9 mouse cellular contexts compared by ENCODE assay signal in the genomic region with DNA sequence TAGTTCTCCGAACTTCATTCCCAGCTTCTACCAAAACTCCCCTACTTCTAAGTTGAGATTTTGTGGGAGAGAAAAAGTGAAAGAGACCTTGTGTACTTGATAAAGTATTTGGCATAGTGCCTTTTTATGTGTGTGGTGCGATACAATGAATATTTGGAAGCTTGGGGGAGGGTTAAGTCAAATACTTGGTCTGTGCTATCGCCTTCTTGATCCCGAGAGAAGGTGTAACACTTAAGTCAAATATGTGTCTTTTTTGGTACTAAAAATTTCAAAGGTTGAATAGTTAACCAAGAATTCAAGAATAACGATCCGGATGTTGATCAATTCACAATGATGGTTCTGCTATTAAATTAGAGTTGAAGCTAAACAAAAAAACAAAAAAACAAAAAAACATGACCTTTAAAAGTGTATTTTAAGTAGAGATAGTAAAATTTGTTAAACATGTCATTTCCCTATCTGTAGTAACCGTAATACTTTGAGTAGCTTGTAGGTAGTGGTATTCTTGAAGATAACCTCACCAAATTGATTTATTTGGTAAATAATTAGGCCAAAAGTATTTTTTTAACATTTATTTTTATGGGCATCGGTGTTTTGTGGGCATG. TPM values are rescaled to one million over a fixed set of nuclear protein-coding genes. Genes with fewer than 3 reads are reported as not detected.
A peak's percentile ranks its signal among the peaks of the same experiment; 100 is the strongest.
DNase-seq lines count a peak whose midpoint lies in the region; ATAC-seq and TF ChIP-seq lines count a peak whose summit lies in the region.
"Had no signal": no experiment of that assay in that cellular context is flagged by ENCODE, and none has a peak within 500 bp of the region (broad histone marks: within the 10 kb centered on the region; RNA-seq: fewer than 3 reads in every experiment).

No protein-coding gene starts in this region.

- ATAC-seq in kidney, postnatal 0 days (replicated peaks; ENCODE audit: low FRiP score, low read depth): no peak
- no peak for ATAC-seq in embryonic facial prominence, embryonic 11.5 days (replicated peaks; ENCODE audit: insufficient number of reproducible peaks, low FRiP score, low TSS enrichment, low read depth)
- no peak for ATAC-seq in intestine, embryonic 14.5 days (replicated peaks; ENCODE audit: low FRiP score, low TSS enrichment, low read depth)
- ATAC-seq in midbrain, embryonic 16.5 days: no peak

- H3K27ac ChIP-seq in kidney, postnatal 0 days: peak overlapping the region; percentile 97
- H3K27ac ChIP-seq in embryonic facial prominence, embryonic 11.5 days (replicated peaks; ENCODE audit: low read depth, low read length): peak overlapping the region; percentile 97
- peak overlapping the region; percentile 98 for H3K27ac ChIP-seq in intestine, embryonic 14.5 days (ENCODE audit: low read depth)
- peak overlapping the region; percentile 100 for H3K27ac ChIP-seq in midbrain, embryonic 16.5 days (ENCODE audit: low read length)

- peak overlapping the region; percentile 76 for H3K4me3 ChIP-seq in kidney, postnatal 0 days (replicated peaks; ENCODE audit: low read depth, low read length)
- H3K4me3 ChIP-seq in embryonic facial prominence, embryonic 11.5 days (ENCODE audit: low read depth, low read length): peak overlapping the region; percentile 76
- peak overlapping the region; percentile 73 for H3K4me3 ChIP-seq in intestine, embryonic 14.5 days (ENCODE audit: low read depth, low read length)
- H3K4me3 ChIP-seq in midbrain, embryonic 16.5 days (ENCODE audit: low read depth, low read length): peak overlapping the region; percentile 80

- intact Hi-C loops in gastrocnemius, postnatal 14 days (cut with DNase I; ENCODE audit: low total_unique reads): no loop called here

- no peaks in the 10 kb centered on the region; the same call in 1 of the 2 replicates for H3K4me1 ChIP-seq in kidney, postnatal 0 days (replicated peaks; ENCODE audit: insufficient read depth, low read length)
- H3K4me1 ChIP-seq in embryonic facial prominence, embryonic 11.5 days (ENCODE audit: control insufficient read depth, insufficient read depth, low read length): no peaks in the 10 kb centered on the region
- H3K4me1 ChIP-seq in intestine, embryonic 14.5 days (replicated peaks; ENCODE audit: control insufficient read depth, insufficient read depth, low read length): peaks cover 24% of the 10 kb centered on the region
- peaks cover 16% of the 10 kb centered on the region for H3K4me1 ChIP-seq in midbrain, embryonic 16.5 days (ENCODE audit: control insufficient read depth, insufficient read depth, low read length)

- WGBS in kidney, postnatal 0 days: 28% methylated on average over 8 of the region's 8 CpGs
- WGBS in embryonic facial prominence, embryonic 11.5 days: 29% methylated on average over 8 of the region's 8 CpGs
- 28% methylated on average over 8 of the region's 8 CpGs for WGBS in intestine, embryonic 14.5 days
- 30% methylated on average over 8 of the region's 8 CpGs for WGBS in midbrain, embryonic 16.5 days

- no peaks in the 10 kb centered on the region for H3K36me3 ChIP-seq in kidney, postnatal 0 days (ENCODE audit: insufficient read depth, low read length)
- H3K36me3 ChIP-seq in embryonic facial prominence, embryonic 11.5 days (replicated peaks; ENCODE audit: control insufficient read depth, insufficient read depth, low read depth, low read length): no peaks in the 10 kb centered on the region
- H3K36me3 ChIP-seq in intestine, embryonic 14.5 days (ENCODE audit: control insufficient read depth, insufficient read depth, low read length): 0 out of 2 replicates have a peak, but pooled peaks cover 2% of the 10 kb centered on the region
- no peaks in the 10 kb centered on the region for H3K36me3 ChIP-seq in midbrain, embryonic 16.5 days (ENCODE audit: control insufficient read depth, insufficient read depth, low read length)

- no peak for TF ChIP-seq CTCF in kidney, postnatal 0 days (IDR thresholded peaks at IDR 0.05; ENCODE audit: low read depth)

- peak overlapping the region; percentile 79 for H3K4me2 ChIP-seq in kidney, postnatal 0 days (ENCODE audit: low read length)
- H3K4me2 ChIP-seq in embryonic facial prominence, embryonic 11.5 days (ENCODE audit: low read depth, low read length): peak overlapping the region; percentile 45
- H3K4me2 ChIP-seq in intestine, embryonic 14.5 days (ENCODE audit: low read length): peak overlapping the region; percentile 80
- H3K4me2 ChIP-seq in midbrain, embryonic 16.5 days (ENCODE audit: low read length): peak overlapping the region; percentile 62

- H3K9me3 ChIP-seq in kidney, postnatal 0 days (replicated peaks; ENCODE audit: low read length): no peaks in the 10 kb centered on the region
- no peaks in the 10 kb centered on the region for H3K9me3 ChIP-seq in embryonic facial prominence, embryonic 11.5 days (replicated peaks; ENCODE audit: control insufficient read depth, low read length)
- no peaks in the 10 kb centered on the region for H3K9me3 ChIP-seq in intestine, embryonic 14.5 days (ENCODE audit: control insufficient read depth, low read length)
- H3K9me3 ChIP-seq in midbrain, embryonic 16.5 days (replicated peaks; ENCODE audit: control insufficient read depth, low read length, poor library complexity, severe bottlenecking): no peaks in the 10 kb centered on the region

- no peak for DNase-seq in kidney, postnatal 0 days (ENCODE audit: low spot score)
- no peak for DNase-seq in kidney, postnatal 14 days
- no peak for DNase-seq in embryonic facial prominence, embryonic 11.5 days (ENCODE audit: low spot score)
- DNase-seq in intestine, embryonic 14.5 days (ENCODE audit: low spot score): no peak
- no peak for DNase-seq in gastrocnemius, postnatal 14 days
- no peak for DNase-seq in kidney, adult 11 months
- DNase-seq in cerebellum, adult 9-10 months: no peak

- no peaks in the 10 kb centered on the region for H3K27me3 ChIP-seq in kidney, postnatal 0 days (ENCODE audit: insufficient read depth, low read length)
- H3K27me3 ChIP-seq in embryonic facial prominence, embryonic 11.5 days (ENCODE audit: control insufficient read depth, insufficient read depth, low read length): no peaks in the 10 kb centered on the region
- H3K27me3 ChIP-seq in intestine, embryonic 14.5 days (replicated peaks; ENCODE audit: control insufficient read depth, insufficient read depth, low read length): no peaks in the 10 kb centered on the region
- no peaks in the 10 kb centered on the region for H3K27me3 ChIP-seq in midbrain, embryonic 16.5 days (ENCODE audit: control insufficient read depth, insufficient read depth, low read depth, low read length)

- H3K9ac ChIP-seq in kidney, postnatal 0 days (ENCODE audit: low read depth, low read length): peak overlapping the region; percentile 74
- peak overlapping the region; percentile 87 for H3K9ac ChIP-seq in embryonic facial prominence, embryonic 11.5 days (replicated peaks; ENCODE audit: low read length)
- H3K9ac ChIP-seq in intestine, embryonic 14.5 days (ENCODE audit: low read length): peak overlapping the region; percentile 85
- H3K9ac ChIP-seq in midbrain, embryonic 16.5 days (ENCODE audit: low read depth, low read length): peak overlapping the region; percentile 92

RNA-seq across cellular contexts. Expression of gene Ccdc58, which starts 1.0 kb away (rescaled TPM):
- 92.5 and 95.9 TPM in 2 replicates for polyA plus RNA-seq in kidney, postnatal 0 days (2015; fragmentation: Nextera tagmentation; extraction: Ambion mirVana)
- 104 and 113 TPM in 2 replicates for polyA plus RNA-seq in embryonic facial prominence, embryonic 11.5 days (2014; fragmentation: Nextera tagmentation; extraction: Ambion mirVana)
- 92.4 and 93.1 TPM in 2 replicates for polyA plus RNA-seq in intestine, embryonic 14.5 days (2014; fragmentation: Nextera tagmentation; extraction: Ambion mirVana)
- 24.7 and 27.7 TPM in 2 replicates for polyA plus RNA-seq in midbrain, embryonic 16.5 days (2015; fragmentation: Nextera tagmentation; extraction: Ambion mirVana)
- 10 to 100 TPM; 30.7 to 31.3 TPM for total RNA-seq in gastrocnemius, postnatal 14 days (2021)

RNA-seq across cellular contexts. Expression of gene Fam162a, which starts 1.1 kb away (rescaled TPM):
- 362 and 409 TPM in 2 replicates for polyA plus RNA-seq in kidney, postnatal 0 days (2015; fragmentation: Nextera tagmentation; extraction: Ambion mirVana)
- 339 and 341 TPM in 2 replicates for polyA plus RNA-seq in embryonic facial prominence, embryonic 11.5 days (2014; fragmentation: Nextera tagmentation; extraction: Ambion mirVana)
- 424 and 457 TPM in 2 replicates for polyA plus RNA-seq in intestine, embryonic 14.5 days (2014; fragmentation: Nextera tagmentation; extraction: Ambion mirVana)
- polyA plus RNA-seq in midbrain, embryonic 16.5 days (2015; fragmentation: Nextera tagmentation; extraction: Ambion mirVana): 131 and 137 TPM in 2 replicates
- total RNA-seq in gastrocnemius, postnatal 14 days (2021): 100 to 1,000 TPM; 133 TPM

RNA-seq across cellular contexts. Expression of gene Wdr5b, which starts 31.5 kb away (rescaled TPM):
- 8.1 and 8.7 TPM in 2 replicates for polyA plus RNA-seq in kidney, postnatal 0 days (2015; fragmentation: Nextera tagmentation; extraction: Ambion mirVana)
- polyA plus RNA-seq in embryonic facial prominence, embryonic 11.5 days (2014; fragmentation: Nextera tagmentation; extraction: Ambion mirVana): 14.0 and 16.7 TPM in 2 replicates
- 8.5 and 8.7 TPM in 2 replicates for polyA plus RNA-seq in intestine, embryonic 14.5 days (2014; fragmentation: Nextera tagmentation; extraction: Ambion mirVana)
- 13.0 and 14.7 TPM in 2 replicates for polyA plus RNA-seq in midbrain, embryonic 16.5 days (2015; fragmentation: Nextera tagmentation; extraction: Ambion mirVana)
- 1 to 10 TPM; 2.1 to 2.3 TPM for total RNA-seq in gastrocnemius, postnatal 14 days (2021)

RNA-seq across cellular contexts. Expression of gene Csta1, which starts 58.5 kb away (rescaled TPM):
- polyA plus RNA-seq in kidney, postnatal 0 days (2015; fragmentation: Nextera tagmentation; extraction: Ambion mirVana): not detected in 2 replicates
- polyA plus RNA-seq in embryonic facial prominence, embryonic 11.5 days (2014; fragmentation: Nextera tagmentation; extraction: Ambion mirVana): not detected in 2 replicates
- polyA plus RNA-seq in intestine, embryonic 14.5 days (2014; fragmentation: Nextera tagmentation; extraction: Ambion mirVana): 0.05 TPM in 1 of 2 replicates, not detected in the other
- polyA plus RNA-seq in midbrain, embryonic 16.5 days (2015; fragmentation: Nextera tagmentation; extraction: Ambion mirVana): not detected in 2 replicates
- not detected for total RNA-seq in gastrocnemius, postnatal 14 days (2021)
- polyA plus RNA-seq: gonadal fat pad, adult 2 months had no signal
